Mouse (Mus musculus) kidney, embryonic 14.5 days (tissue): ENCODE data around the gene Vhl. TPM values are rescaled to one million over a fixed set of nuclear protein-coding genes. Genes with fewer than 3 reads are reported as not detected.
A peak's percentile ranks its signal among the peaks of the same experiment; 100 is the strongest.
"Not testable (repeated sequence)": the region's sequence is repeated elsewhere in the genome, so short reads cannot be mapped to it uniquely, and the experiment has no call there.

ENCODE experiments used
- ATAC-seq: fragments of 200-750 bp; cut with Nextera tagmentation; 2 replicates; pipeline ENCODE4 v1.8.0; 2017; ENCODE audit warnings: moderate number of reproducible peaks, mild to moderate bottlenecking, moderate TSS enrichment, moderate library complexity; ENCODE audit not compliant: low FRiP score, low TSS enrichment
- H3K27ac ChIP-seq: fragments of 300-500 bp; sonication (generic); 2 replicates; pipeline ENCODE4 v1.5.1; 2014; ENCODE audit warnings: low read depth, mild to moderate bottlenecking, low read length, moderate library complexity, mixed read lengths
- H3K27me3 ChIP-seq: fragments of 300-500 bp; sonication (generic); 2 replicates; pipeline ENCODE4 v1.6.1; 2014; ENCODE audit warnings: mild to moderate bottlenecking, low read length; ENCODE audit not compliant: control insufficient read depth, insufficient read depth
- H3K36me3 ChIP-seq: fragments of 300-500 bp; sonication (generic); 2 replicates; pipeline ENCODE4 v1.6.1; 2014; ENCODE audit warnings: low read length, mixed read lengths; ENCODE audit not compliant: control insufficient read depth, insufficient read depth
- H3K4me1 ChIP-seq: fragments of 300-500 bp; sonication (generic); 2 replicates; pipeline ENCODE4 v1.6.1; 2014; ENCODE audit warnings: low read length, mixed read lengths; ENCODE audit not compliant: control insufficient read depth, insufficient read depth
- H3K4me2 ChIP-seq: fragments of 300-500 bp; sonication (generic); replicated peaks from 2 replicates; pipeline ENCODE4 v1.6.1; 2014; ENCODE audit warnings: low read depth, mild to moderate bottlenecking, low read length
- H3K4me3 ChIP-seq: fragments of 300-500 bp; sonication (generic); 2 replicates; pipeline ENCODE4 v1.5.1; 2014; ENCODE audit warnings: mild to moderate bottlenecking, low read length
- H3K9ac ChIP-seq: fragments of 300-500 bp; sonication (generic); 2 replicates; pipeline ENCODE4 v1.6.1; 2014; ENCODE audit warnings: low read depth, mild to moderate bottlenecking, low read length, moderate library complexity
- H3K9me3 ChIP-seq: fragments of 300-500 bp; sonication (generic); 2 replicates; pipeline ENCODE4 v1.6.1; 2016; ENCODE audit warnings: low read length; ENCODE audit not compliant: control insufficient read depth
- WGBS: fragments of 180-500 bp; shearing (Covaris S2); extraction: QIAGEN DNeasy Blood & Tissue Kit; methylation state at CpG from one replicate; pipeline ENCODE4 v1.1.7; 2014; 5-methylcytosine and 5-hydroxymethylcytosine counted together
- polyA plus RNA-seq: library from polyadenylated mRNA; unstranded; fragments of >200 nt; fragmentation: Nextera tagmentation; extraction: Ambion mirVana; gene quantifications from 2 replicates; pipeline ENCODE4 v1.2.1, GENCODE M21; 2014

The Vhl gene
- polyA plus RNA-seq, 1 experiment from 2014 or later = 40.7 TPM

DNA sequence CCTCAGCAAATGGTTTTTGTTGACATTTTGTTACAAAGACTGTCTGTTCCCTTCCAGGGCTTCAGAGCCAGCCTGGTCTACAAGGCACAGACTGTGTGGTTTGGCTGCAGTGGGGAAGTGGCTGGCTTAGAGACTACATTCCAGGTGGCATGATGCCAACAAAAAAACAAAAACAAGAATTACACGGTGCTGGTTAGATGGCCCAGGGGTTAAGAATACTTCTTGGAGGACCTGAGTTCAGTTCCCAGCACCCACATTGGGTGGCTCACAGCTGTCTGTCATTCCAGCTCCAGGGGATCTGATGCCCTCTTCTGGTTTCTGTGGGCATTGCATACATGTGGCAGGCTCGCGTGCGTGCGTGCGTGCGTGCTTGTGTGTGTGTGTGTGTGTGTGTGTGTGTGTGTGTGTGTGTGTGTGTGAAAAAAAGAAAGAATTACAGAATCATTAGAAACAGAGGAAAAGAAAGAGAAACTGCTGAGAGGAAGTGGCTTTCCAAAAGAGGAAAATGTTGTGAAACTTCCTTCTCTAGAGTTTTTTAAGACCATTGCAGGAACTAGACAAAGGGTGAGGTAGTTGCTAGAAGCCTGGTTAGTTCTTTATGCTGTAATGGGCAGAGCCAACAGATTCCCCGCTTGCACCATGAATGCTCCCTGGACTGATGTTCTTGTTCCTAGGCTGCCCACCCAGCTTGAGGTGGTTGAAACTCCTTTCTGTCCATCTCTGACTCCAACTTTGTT is 39.4 kb downstream of the Vhl start:
- Histone ChIP-seq H3K4me1 (peaks cover 22% of the 10 kb centered on the region), H3K4me2 (no peak overlapping the region), H3K9ac (no peak overlapping the region), H3K4me3 (no peak overlapping the region), H3K27me3 (no peaks in the 10 kb centered on the region), H3K27ac (no peak overlapping the region), H3K36me3 (no peaks in the 10 kb centered on the region), H3K9me3 (no peaks in the 10 kb centered on the region)
- WGBS = 92% methylated on average over 8 of the region's 8 CpGs
- ATAC-seq = no peak

DNA sequence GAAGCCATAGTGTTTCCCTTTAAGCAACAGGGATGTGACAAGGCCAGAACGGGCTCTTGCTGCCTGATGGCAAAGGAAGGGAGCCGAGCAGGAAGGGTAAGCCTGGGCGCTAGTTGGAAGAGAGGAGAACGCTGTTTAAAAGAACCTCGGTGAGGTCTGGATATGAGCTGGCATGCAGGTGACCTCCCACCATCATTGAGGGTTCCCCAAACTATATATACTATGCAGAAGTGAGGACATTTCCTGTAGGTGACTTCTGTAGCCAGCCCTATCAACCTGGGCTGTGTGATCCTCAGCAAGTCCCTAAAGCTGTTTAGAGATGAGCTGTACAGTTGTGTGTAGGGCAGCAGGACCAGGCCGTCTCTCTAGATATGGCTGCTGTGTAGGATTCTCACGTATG is 40.5 kb downstream of the Vhl start:
- no peak overlapping the region for H3K9ac ChIP-seq

DNA sequence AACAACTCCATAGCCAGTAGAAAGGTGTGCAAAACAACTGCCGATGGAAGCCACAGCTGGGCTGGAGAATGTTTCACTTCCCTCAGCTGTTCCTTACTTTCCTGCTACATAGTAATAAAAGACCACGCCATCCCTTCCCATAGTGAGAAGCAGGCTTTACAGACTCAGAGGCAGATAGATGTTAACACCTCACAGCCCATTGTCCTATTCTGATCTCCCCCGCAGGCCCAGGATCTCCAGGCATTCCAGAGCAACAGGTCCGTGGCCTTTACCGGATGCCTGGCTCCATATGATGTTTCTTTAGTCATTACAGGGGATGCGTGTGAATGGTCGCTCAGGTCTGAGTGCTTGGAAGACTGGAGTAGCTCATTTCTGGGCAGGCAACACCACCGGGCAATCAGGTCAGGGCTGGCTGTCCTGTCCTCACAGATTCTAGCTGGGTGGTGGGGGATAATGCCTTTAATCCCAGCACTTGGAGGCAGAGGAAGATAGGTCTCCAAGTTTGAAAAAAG is 43.9 kb downstream of the Vhl start:
- Histone ChIP-seq H3K36me3 (no peaks in the 10 kb centered on the region), H3K9ac (no peak overlapping the region), H3K4me1 (peaks cover 7% of the 10 kb centered on the region; the same call in 1 of the 2 replicates), H3K4me2 (no peak overlapping the region), H3K4me3 (no peak overlapping the region), H3K27ac (no peak overlapping the region; the same call in 1 of the 2 replicates), H3K9me3 (no peaks in the 10 kb centered on the region), H3K27me3 (no peaks in the 10 kb centered on the region)
- 36% methylated on average over 8 of the region's 8 CpGs for WGBS
- no peak for ATAC-seq

More for the DNA sequence above, 40.5 kb downstream of the Vhl start:
- Histone ChIP-seq H3K4me2 (no peak overlapping the region), H3K27me3 (no peaks in the 10 kb centered on the region), H3K36me3 (no peaks in the 10 kb centered on the region), H3K4me3 (no peak overlapping the region), H3K27ac (no peak overlapping the region), H3K9me3 (no peaks in the 10 kb centered on the region), H3K4me1 (peaks cover 25% of the 10 kb centered on the region)
- no peak for ATAC-seq
- WGBS = 86% methylated on average over 7 of the region's 7 CpGs

DNA sequence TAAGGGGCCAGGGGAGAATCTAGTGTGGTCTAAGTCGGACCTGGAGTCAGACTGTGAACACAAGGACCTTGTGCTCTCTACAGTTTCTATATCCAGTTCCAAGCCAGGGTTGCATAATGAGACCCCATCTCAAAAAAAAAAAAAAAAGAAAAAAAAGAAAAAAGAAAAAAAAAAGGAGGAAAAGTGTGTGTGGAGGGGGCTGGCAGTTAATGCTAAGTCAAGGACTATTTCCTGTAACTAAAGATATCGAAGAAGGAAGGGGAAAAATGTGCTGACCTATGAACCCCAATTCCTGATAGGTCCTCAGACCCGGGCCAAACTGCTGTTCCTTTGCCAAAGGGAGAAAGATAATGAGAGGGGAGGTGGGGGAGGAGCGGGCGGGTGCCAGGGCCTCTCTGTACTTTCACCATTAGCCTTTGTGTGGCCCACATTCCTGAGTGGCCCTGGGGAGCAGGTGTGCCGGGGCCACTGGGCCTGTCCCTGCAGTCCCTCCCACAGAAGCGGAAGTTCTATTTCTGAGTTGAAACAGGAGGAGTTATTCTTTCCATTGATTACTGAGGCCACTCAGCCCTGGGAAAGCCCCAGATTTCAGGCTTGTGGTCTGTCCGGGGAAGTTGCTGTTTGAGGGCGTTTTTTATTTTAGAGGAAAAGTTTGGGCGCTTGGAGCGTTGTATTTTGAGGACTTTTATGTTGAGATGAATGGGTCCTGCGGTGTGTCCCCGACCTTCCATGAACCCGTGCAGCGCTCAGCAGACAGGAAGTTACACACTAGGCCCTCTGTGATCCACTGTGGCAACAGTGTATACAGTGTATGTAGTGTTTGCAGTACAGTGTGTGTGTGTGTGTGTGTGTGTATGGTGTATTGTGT is 44.8 kb downstream of the Vhl start:
- H3K4me3 ChIP-seq = no peak overlapping the region
- no peaks in the 10 kb centered on the region for H3K9me3 ChIP-seq
- 38% methylated on average over 15 of the region's 15 CpGs for WGBS
- H3K9ac ChIP-seq = no peak overlapping the region
- H3K4me2 ChIP-seq = no peak overlapping the region
- H3K36me3 ChIP-seq = no peaks in the 10 kb centered on the region
- H3K27ac ChIP-seq = peak overlapping the region; percentile 69; the same call in 1 of the 2 replicates
- ATAC-seq = peak; percentile 48; the same call in 1 of the 2 replicates
- H3K4me1 ChIP-seq = peaks cover 7% of the 10 kb centered on the region; the same call in 1 of the 2 replicates
- H3K27me3 ChIP-seq = no peaks in the 10 kb centered on the region

DNA sequence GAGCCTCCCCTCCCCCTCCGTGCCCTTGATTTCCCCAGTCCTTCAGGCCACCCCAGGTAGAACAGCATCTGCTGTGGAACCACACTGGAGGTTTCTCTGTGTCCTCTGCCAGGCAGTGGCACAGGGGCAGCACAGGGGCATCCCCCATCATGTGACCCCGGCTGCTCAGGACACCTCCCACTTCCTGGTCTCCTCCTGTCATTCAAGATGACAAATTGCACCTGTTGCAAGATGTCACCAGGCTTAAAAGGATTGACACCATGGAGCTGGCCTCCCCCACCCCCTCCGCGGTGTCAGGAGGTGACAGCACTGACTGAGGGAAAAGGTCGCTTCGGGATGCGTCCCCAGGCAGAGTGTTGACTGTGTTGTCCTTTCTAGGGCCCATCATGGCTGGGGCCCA is 46.1 kb downstream of the Vhl start:
- Histone ChIP-seq H3K9me3 (no peaks in the 10 kb centered on the region), H3K4me2 (no peak overlapping the region), H3K4me3 (no peak overlapping the region), H3K27ac (no peak overlapping the region), H3K27me3 (no peaks in the 10 kb centered on the region), H3K36me3 (no peaks in the 10 kb centered on the region), H3K4me1 (peaks cover 7% of the 10 kb centered on the region; the same call in 1 of the 2 replicates), H3K9ac (no peak overlapping the region)
- no peak for ATAC-seq
- 63% methylated on average over 7 of the region's 7 CpGs for WGBS

DNA sequence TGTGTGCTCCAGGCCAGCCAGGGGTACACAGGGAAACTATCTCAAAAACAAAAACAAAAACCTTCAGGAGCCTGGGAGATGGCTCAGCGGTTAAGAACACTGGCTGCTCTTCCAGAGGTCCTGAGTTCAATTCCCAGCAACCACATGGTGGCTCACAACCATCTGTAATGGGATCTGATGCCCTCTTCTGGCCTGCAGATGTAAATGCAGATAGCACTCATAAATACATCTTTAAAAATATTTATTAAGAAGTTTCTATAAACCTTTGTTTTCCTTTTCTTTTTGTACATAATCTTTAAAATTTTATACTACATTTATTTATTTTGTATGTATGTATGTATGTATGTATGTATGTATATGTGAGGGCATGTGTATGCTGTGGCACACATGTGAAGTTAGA is 48.3 kb downstream of the Vhl start:
- 86% methylated on average over 1 of the region's 1 CpGs for WGBS
- not testable (repeated sequence) for H3K4me2 ChIP-seq, H3K9ac ChIP-seq, H3K27me3 ChIP-seq, H3K4me3 ChIP-seq, H3K4me1 ChIP-seq, H3K27ac ChIP-seq, ATAC-seq, H3K36me3 ChIP-seq, H3K9me3 ChIP-seq

DNA sequence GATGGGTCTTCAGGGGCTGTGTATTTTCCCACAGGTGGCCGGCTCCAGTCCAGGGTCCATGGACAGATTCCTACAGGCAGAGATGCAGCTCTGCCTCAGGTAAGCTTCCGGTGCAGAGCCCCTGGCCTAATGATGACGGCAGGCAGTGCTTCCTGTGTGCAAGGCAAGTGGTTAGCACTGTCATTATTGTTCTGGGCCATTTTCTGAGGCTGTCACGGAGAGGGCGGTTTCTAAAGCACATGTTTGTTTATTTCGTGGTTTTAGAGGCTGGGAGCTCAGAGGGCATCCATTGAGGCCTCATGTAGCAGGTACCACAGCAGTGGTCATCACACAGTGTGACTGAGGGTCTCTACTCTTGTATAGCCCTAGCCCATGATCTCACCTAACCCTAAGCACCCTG is 49.2 kb downstream of the Vhl start:
- H3K27ac ChIP-seq = no peak overlapping the region
- no peak for ATAC-seq
- H3K4me2 ChIP-seq = no peak overlapping the region
- H3K27me3 ChIP-seq = no peaks in the 10 kb centered on the region
- WGBS = 79% methylated on average over 6 of the region's 6 CpGs
- H3K36me3 ChIP-seq = no peaks in the 10 kb centered on the region
- H3K9me3 ChIP-seq = no peaks in the 10 kb centered on the region
- H3K9ac ChIP-seq = no peak overlapping the region
- H3K4me3 ChIP-seq = no peak overlapping the region
- H3K4me1 ChIP-seq = peaks cover 13% of the 10 kb centered on the region; the same call in 1 of the 2 replicates

DNA sequence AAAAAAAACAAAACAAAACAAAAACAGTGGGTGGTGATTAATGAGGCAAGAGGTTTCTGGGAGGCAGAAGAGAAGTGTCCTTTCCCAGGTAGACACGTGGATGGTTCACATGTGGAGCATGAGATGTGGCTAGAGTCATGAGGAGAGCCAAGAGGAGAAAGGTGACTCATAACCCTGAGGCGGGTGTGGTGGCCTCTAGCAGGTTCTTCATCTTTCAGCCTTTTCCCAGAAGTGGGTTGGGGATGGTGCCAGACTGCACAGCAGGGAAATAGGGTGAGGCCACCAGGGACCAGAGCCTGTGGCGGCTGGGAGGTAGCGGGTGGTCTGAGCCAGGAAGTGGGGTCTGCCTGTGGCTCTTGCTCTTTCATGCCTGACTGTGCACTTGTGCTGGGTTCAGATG is 51.5 kb downstream of the Vhl start:
- WGBS = 85% methylated on average over 4 of the region's 4 CpGs
- Histone ChIP-seq H3K4me3 (no peak overlapping the region), H3K27ac (no peak overlapping the region), H3K4me2 (no peak overlapping the region), H3K9ac (no peak overlapping the region), H3K4me1 (0 out of 2 replicates have a peak, but pooled peaks cover 6% of the 10 kb centered on the region), H3K36me3 (no peaks in the 10 kb centered on the region), H3K9me3 (no peaks in the 10 kb centered on the region), H3K27me3 (no peaks in the 10 kb centered on the region)
- no peak for ATAC-seq

DNA sequence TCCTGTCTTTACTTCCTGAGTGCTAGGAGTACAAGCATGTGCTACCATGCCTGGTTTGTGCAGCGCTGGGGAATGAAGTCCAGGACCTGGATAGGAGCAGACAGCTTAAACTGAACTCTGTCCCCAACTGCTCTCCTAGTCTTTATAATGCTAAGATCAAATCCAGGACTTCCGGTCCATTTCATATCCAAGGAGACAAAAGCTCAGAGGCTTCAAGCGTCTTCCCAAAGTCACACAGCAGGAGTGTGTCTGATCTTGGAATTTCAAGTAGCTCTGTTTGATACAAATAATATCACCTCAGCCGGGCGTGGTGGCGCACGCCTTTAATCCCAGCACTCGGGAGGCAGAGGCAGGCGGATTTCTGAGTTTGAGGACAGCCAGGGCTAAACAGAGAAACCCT is 52.2 kb downstream of the Vhl start:
- H3K4me2 ChIP-seq = no peak overlapping the region
- ATAC-seq = no peak
- no peak overlapping the region for H3K4me3 ChIP-seq
- no peak overlapping the region for H3K9ac ChIP-seq
- 94% methylated on average over 9 of the region's 9 CpGs for WGBS
- no peak overlapping the region for H3K27ac ChIP-seq
- no peaks in the 10 kb centered on the region for H3K27me3 ChIP-seq
- no peaks in the 10 kb centered on the region for H3K36me3 ChIP-seq
- 0 out of 2 replicates have a peak, but pooled peaks cover 6% of the 10 kb centered on the region for H3K4me1 ChIP-seq
- no peaks in the 10 kb centered on the region for H3K9me3 ChIP-seq
